Mouse (Mus musculus) C3H10T1/2 (cell line): Measurements from ENCODE around the gene Svip. TPM values are rescaled to one million over a fixed set of nuclear protein-coding genes. Genes with fewer than 3 reads are reported as not detected.

Experiments
- polyA plus RNA-seq, 2 experiments: library from polyadenylated mRNA; unstranded; fragments of >200 nt; fragmentation: generic; extraction: Trizol; gene quantifications; one replicate each; pipeline ENCODE4 v1.2.1; 2012; ENCODE audit warnings: missing spikeins in 2 of 2

Gene Svip
- not detected for polyA plus RNA-seq

GRCm38 (mm10) chr7:52005511-52006295 is at the start of gene Svip:
Gene Svip, minus strand, starts transcription at chr7:52006018.

GRCm38 (mm10) chr7:52015628-52016027 is 9.8 kb upstream of the Svip start, which contains the start of gene 1700015G11Rik:
Gene 1700015G11Rik, minus strand, starts transcription at chr7:52015728.

Other genes starting within 250 kb of the Svip start
- gene Gas2, start 144.0 kb downstream of the Svip start, polyA plus RNA-seq, result 10 to 100 TPM in 1 of 2 experiments, 1 to 10 TPM in 1; 1.1 to 10.7 TPM
- 1 to 10 TPM; 4.3 to 5.0 TPM for gene Fancf, start 143.8 kb downstream of the Svip start, polyA plus RNA-seq
- gene 1700015G11Rik, start 9.7 kb upstream of the Svip start, polyA plus RNA-seq, result not detected